Mouse (Mus musculus) lung, embryonic 14.5 days (tissue): Measurements from ENCODE around the gene Lmna. TPM values are rescaled to one million over a fixed set of nuclear protein-coding genes. Genes with fewer than 3 reads are reported as not detected.
A peak's percentile ranks its signal among the peaks of the same experiment; 100 is the strongest.

Experiments used
- ATAC-seq: fragments of 200-750 bp; cut with Nextera tagmentation; 2 replicates; pipeline ENCODE4 v1.8.0; 2017; ENCODE audit warnings: mild to moderate bottlenecking, moderate TSS enrichment, moderate library complexity; ENCODE audit not compliant: insufficient read depth
- DNase-seq: peaks from one replicate; pipeline ENCODE4 v3.0.0-alpha.2; 2015
- H3K27ac ChIP-seq: fragments of 300-500 bp; sonication (generic); 2 replicates; pipeline ENCODE4 v1.5.1; 2014; ENCODE audit warnings: low read depth, mild to moderate bottlenecking, moderate library complexity
- H3K27me3 ChIP-seq: fragments of 300-500 bp; sonication (generic); 2 replicates; pipeline ENCODE4 v1.6.1; 2014; ENCODE audit warnings: low read length, control low read depth; ENCODE audit not compliant: insufficient read depth
- H3K36me3 ChIP-seq: fragments of 300-500 bp; sonication (generic); 2 replicates; pipeline ENCODE4 v1.6.1; 2014; ENCODE audit warnings: control low read depth; ENCODE audit not compliant: insufficient read depth
- H3K4me1 ChIP-seq: fragments of 300-500 bp; sonication (generic); 2 replicates; pipeline ENCODE4 v1.6.1; 2014; ENCODE audit warnings: antibody characterized with exemption, control low read depth; ENCODE audit not compliant: insufficient read depth
- H3K4me2 ChIP-seq: fragments of 300-500 bp; sonication (generic); 2 replicates; pipeline ENCODE4 v1.6.1; 2014; ENCODE audit warnings: mild to moderate bottlenecking
- H3K4me3 ChIP-seq: fragments of 300-500 bp; sonication (generic); 2 replicates; pipeline ENCODE4 v1.5.1; 2014; ENCODE audit warnings: low read depth, low read length
- H3K9ac ChIP-seq: fragments of 300-500 bp; sonication (generic); 2 replicates; pipeline ENCODE4 v1.6.1; 2014
- H3K9me3 ChIP-seq: fragments of 300-500 bp; sonication (generic); 2 replicates; pipeline ENCODE4 v1.6.1; 2016; ENCODE audit warnings: low read depth, low read length, control low read depth
- CTCF ChIP-seq: IDR thresholded peaks from 2 replicates; pipeline ENCODE4 v1.5.1; 2016; ENCODE audit warnings: antibody characterized with exemption, low read depth
- WGBS: fragments of 180-500 bp; shearing (Covaris S2); extraction: QIAGEN DNeasy Blood & Tissue Kit; methylation state at CpG from one replicate; pipeline ENCODE4 v1.1.7; 2014; 5-methylcytosine and 5-hydroxymethylcytosine counted together
- polyA plus RNA-seq: library from polyadenylated mRNA; unstranded; fragments of >200 nt; fragmentation: Nextera tagmentation; extraction: Ambion mirVana; gene quantifications from 2 replicates; pipeline ENCODE4 v1.2.1, GENCODE M21; 2014

Gene Lmna
- polyA plus RNA-seq, 1 experiment from 2014 or later, result 70.0 TPM

DNA sequence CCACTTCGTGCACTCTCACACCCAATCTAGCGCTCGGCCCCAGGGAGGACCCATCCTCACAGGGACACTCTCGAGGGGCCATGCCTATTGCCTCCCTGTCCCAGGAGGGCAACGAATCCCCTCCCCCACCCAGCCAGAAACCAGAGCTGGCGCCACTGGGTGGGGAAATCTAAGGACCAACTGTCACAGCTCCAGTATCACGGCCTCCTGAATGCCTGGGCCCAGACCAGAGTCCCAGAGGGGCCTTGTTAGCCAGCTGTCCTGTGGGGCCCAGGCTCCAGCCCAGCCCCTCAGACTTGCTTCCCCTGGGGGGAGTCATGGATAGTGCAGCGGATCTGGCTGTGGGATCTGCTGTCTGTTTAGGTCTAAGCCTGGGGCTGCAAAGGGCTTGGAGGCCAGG lies 17.8 kb upstream of the Lmna start:
- TF ChIP-seq CTCF, result no peak
- peak overlapping the region; percentile 35; the same call in 1 of the 2 replicates for H3K4me2 ChIP-seq

DNA sequence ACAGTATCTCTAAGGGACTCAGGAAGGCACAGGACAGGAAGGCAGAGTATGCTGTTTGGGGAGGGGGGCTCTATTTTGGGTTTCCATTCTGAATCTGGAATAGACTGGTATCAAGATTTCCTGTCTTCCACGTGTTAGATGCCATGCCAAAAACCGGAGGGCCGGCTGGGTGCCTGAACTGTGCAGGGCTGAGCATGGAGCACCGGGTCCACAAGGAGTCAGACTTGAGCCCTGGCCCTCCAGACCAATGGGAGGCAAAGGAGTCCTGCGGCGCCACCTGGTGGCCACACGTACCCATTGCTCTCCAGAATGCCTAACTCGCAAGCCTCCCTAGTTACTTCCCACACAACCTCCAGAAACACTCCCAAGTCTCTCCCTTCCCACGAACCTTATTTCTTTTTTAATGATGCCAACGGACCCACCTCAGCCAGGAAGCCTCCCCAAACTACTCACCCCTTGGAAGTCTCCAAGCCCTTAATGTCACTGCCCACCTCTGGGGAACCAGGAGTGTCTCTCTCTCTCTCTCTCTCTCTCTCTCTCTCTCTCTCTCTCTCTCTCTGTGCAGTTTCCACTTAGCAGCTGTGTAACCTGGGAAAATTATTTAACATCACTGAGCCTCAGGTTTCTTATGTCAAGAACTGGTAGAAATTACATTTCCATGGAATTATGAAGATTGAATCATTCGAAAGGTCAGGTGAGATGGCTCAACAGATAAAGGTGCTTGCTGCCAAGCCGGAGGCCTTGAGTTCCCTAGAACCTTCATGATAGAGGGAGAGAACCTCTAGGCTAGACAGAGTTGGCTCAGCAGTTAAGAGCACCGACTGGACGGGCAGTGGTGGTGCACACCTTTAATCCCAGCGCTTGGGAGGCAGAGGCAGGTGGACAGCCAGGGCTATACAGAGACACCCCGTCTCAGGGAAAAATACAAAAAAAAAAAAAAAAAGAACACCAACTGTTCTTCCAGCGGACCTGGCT lies 16.7 kb upstream of the Lmna start:
- DNase-seq (peak; percentile 97), ATAC-seq (peak; percentile 85)
- WGBS, result 29% methylated on average over 17 of the region's 17 CpGs
- Histone ChIP-seq H3K27ac (no peak overlapping the region), H3K36me3 (peaks cover 21% of the 10 kb centered on the region), H3K9me3 (no peaks in the 10 kb centered on the region), H3K9ac (peak overlapping the region; percentile 21; the same call in 1 of the 2 replicates), H3K4me1 (0 out of 2 replicates have a peak, but pooled peaks cover 11% of the 10 kb centered on the region), H3K4me2 (0 out of 2 replicates have a peak overlapping the region, but pooled peaks have one; percentile 10), H3K27me3 (no peaks in the 10 kb centered on the region), H3K4me3 (no peak overlapping the region; the same call in 1 of the 2 replicates)
- TF ChIP-seq CTCF, result peak; percentile 99

More for the DNA sequence above, 17.8 kb upstream of the Lmna start:
- Histone ChIP-seq H3K9me3 (no peaks in the 10 kb centered on the region), H3K27ac (no peak overlapping the region; the same call in 1 of the 2 replicates), H3K27me3 (no peaks in the 10 kb centered on the region), H3K4me3 (no peak overlapping the region; the same call in 1 of the 2 replicates), H3K36me3 (peaks cover 21% of the 10 kb centered on the region), H3K9ac (peak overlapping the region; percentile 36; the same call in 1 of the 2 replicates), H3K4me1 (0 out of 2 replicates have a peak, but pooled peaks cover 11% of the 10 kb centered on the region)
- DNase-seq, result no peak
- ATAC-seq, result no peak
- WGBS, result 32% methylated on average over 8 of the region's 8 CpGs

DNA sequence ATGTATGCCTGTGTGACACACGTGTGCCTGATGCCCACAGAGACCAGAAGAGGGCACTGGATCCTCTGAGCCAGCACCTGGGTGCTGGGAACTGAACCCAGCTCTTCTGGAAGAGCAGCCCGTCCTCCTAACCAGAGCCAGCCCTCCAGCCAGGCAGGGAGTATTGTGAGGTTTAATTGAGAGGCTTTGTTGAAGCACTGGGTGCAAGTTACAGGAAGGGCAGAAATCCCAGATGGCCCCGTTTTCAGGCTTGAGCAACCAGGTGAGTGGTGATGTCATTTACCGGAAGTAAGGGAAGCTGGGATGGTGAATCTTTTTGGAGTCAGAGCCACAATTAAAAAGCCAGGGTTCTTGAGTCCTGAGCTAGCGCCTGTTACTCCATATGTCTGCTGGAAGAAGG lies 15.3 kb upstream of the Lmna start:
- no peak for TF ChIP-seq CTCF
- DNase-seq (no peak), ATAC-seq (no peak)
- Histone ChIP-seq H3K27ac (no peak overlapping the region), H3K27me3 (no peaks in the 10 kb centered on the region), H3K9me3 (no peaks in the 10 kb centered on the region), H3K36me3 (peaks cover 21% of the 10 kb centered on the region), H3K9ac (no peak overlapping the region), H3K4me2 (no peak overlapping the region), H3K4me1 (0 out of 2 replicates have a peak, but pooled peaks cover 10% of the 10 kb centered on the region), H3K4me3 (no peak overlapping the region)
- 83% methylated on average over 5 of the region's 5 CpGs for WGBS

DNA sequence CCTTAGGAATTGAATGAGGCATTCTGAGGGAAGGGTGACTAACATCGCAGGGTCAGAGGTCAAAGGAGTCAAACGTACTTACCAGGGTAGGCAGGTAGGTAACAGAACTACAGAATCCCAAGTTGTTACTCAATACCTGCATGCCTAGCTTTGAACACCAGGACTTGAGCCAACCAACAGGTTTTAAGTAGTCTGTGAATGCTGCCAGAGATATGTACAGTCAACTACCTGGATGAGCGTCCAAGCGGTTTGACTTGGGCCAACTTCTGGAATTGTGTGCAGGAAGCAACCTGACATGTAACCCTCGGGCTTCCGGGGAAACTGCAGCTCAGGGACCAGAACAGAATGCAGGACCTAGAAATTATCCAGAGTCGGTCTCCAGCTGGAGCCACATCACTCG lies 13.3 kb upstream of the Lmna start:
- Histone ChIP-seq H3K36me3 (peaks cover 21% of the 10 kb centered on the region), H3K4me3 (no peak overlapping the region), H3K4me2 (no peak overlapping the region), H3K4me1 (0 out of 2 replicates have a peak, but pooled peaks cover 2% of the 10 kb centered on the region), H3K9me3 (no peaks in the 10 kb centered on the region), H3K27me3 (no peaks in the 10 kb centered on the region), H3K9ac (no peak overlapping the region), H3K27ac (no peak overlapping the region)
- TF ChIP-seq CTCF, result no peak
- DNase-seq (no peak), ATAC-seq (no peak)
- 80% methylated on average over 8 of the region's 8 CpGs for WGBS

DNA sequence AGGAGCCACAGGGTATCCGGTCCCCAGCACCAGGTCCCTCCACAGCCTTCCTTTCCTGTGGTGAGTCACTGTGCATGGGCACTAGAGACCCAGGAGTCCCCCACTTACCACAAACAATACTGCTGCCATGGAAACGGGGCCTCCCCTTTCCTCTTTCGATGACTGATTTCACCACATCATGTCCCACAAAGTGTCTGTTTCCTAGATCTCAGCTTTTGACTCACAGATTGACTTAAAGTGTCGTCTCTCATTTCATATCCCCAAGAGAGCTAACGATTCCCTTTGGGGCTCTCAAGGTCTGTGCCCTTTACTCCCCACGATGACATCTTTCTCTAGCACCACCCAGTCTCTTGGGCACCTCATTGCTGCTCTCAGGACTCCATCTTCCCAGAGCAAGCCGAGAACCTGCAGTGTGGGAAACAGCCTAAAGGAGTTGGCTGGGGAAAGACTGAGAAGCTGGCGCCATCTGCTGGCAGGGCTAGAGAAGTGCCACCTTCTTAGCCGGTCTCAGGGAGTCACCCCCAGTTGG lies 12.1 kb upstream of the Lmna start:
- no peaks in the 10 kb centered on the region for H3K9me3 ChIP-seq
- H3K4me2 ChIP-seq, result no peak overlapping the region
- H3K36me3 ChIP-seq, result peaks cover 21% of the 10 kb centered on the region
- ATAC-seq, result peak; percentile 23; the same call in 1 of the 2 replicates
- no peak overlapping the region for H3K27ac ChIP-seq
- no peak overlapping the region for H3K4me3 ChIP-seq
- peak; percentile 97 for TF ChIP-seq CTCF
- no peaks in the 10 kb centered on the region for H3K27me3 ChIP-seq
- 33% methylated on average over 9 of the region's 9 CpGs for WGBS
- peak; percentile 88 for DNase-seq
- 0 out of 2 replicates have a peak, but pooled peaks cover 2% of the 10 kb centered on the region for H3K4me1 ChIP-seq
- H3K9ac ChIP-seq, result no peak overlapping the region

DNA sequence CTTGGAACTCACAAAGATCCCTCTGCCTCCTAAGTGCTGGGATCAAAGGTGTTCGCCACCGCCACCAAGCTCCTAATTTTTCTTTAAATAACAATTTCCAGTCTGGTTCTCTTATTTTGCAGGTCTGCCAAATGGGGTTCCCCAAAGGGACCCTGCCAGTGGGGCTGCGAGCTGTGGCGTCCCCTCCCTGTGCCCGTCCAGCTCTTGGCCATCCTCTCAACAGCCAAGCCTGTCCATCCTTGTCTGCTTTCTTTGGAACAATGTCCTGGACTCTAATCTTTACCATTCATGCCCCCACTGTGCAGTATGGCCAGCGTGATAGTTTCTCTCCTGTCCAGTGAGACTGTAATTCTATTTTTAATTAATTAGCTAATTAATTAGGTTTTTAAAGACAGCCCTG lies 11.4 kb upstream of the Lmna start:
- H3K4me1 ChIP-seq, result 0 out of 2 replicates have a peak, but pooled peaks cover 2% of the 10 kb centered on the region
- H3K4me3 ChIP-seq, result no peak overlapping the region
- no peak overlapping the region for H3K9ac ChIP-seq
- no peaks in the 10 kb centered on the region for H3K9me3 ChIP-seq
- TF ChIP-seq CTCF, result no peak
- H3K27ac ChIP-seq, result no peak overlapping the region
- ATAC-seq (no peak), DNase-seq (no peak)
- H3K36me3 ChIP-seq, result peaks cover 21% of the 10 kb centered on the region
- no peak overlapping the region for H3K4me2 ChIP-seq
- H3K27me3 ChIP-seq, result no peaks in the 10 kb centered on the region
- WGBS, result 88% methylated on average over 6 of the region's 6 CpGs

DNA sequence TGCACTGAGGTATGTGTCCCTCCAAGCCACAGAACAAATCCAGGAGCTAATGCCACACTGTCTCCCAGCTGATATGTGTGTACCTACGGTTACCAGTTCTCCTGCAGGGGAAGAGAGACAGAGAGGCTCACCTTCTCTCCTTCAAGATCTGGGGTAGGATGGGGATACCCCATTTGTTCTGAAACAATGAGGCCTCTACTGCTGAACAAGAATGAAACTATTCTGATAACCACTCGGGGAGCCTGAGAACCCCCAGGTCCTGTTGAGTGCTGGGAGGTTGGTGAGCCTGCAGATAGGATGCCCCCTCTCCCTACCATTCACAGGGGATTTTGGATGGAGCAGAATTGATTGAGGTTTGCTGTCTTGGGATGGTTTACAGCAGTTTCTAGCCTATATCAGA lies 10.3 kb upstream of the Lmna start:
- 63% methylated on average over 2 of the region's 2 CpGs for WGBS

More for the DNA sequence above, 10.3 kb upstream of the Lmna start:
- Histone ChIP-seq H3K4me2 (no peak overlapping the region), H3K36me3 (peaks cover 17% of the 10 kb centered on the region), H3K27me3 (no peaks in the 10 kb centered on the region), H3K4me1 (peaks cover 1% of the 10 kb centered on the region; the same call in 1 of the 2 replicates), H3K4me3 (no peak overlapping the region), H3K27ac (no peak overlapping the region), H3K9me3 (no peaks in the 10 kb centered on the region), H3K9ac (no peak overlapping the region)
- no peak for DNase-seq
- no peak for ATAC-seq
- no peak for TF ChIP-seq CTCF
